Mouse (Mus musculus) embryo, embryonic 10.5 days (tissue): ENCODE measurements around the gene Nxpe3.
A peak's percentile ranks its signal among the peaks of the same experiment; 100 is the strongest.
"Not testable (repeated sequence)": the region's sequence is repeated elsewhere in the genome, so short reads cannot be mapped to it uniquely, and the experiment has no call there.

Experiments
- DNase-seq: peaks from one replicate; pipeline ENCODE4 v3.0.0-alpha.2; 2015; ENCODE audit warnings: low spot score

Gene Nxpe3

DNA sequence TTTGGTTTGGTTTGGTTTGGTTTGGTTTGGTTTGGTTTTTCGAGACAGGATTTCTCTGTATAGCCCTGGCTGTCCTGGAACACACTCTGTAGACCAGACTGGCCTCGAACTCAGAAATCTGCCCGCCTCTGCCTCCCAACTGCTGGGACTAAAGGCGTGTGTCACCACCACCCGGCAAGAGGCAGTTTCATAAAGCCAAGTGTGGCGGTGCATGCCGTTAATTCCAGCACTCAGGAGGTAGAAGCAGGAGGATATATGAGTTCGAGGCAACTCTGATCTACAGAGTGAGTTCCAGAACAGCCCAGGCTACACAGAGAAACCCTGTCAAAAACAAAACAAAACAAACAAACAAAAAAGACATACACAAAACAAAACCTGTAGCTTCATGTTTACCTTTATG lies 57.4 kb downstream of the Nxpe3 start:
- DNase-seq = not testable (repeated sequence)

DNA sequence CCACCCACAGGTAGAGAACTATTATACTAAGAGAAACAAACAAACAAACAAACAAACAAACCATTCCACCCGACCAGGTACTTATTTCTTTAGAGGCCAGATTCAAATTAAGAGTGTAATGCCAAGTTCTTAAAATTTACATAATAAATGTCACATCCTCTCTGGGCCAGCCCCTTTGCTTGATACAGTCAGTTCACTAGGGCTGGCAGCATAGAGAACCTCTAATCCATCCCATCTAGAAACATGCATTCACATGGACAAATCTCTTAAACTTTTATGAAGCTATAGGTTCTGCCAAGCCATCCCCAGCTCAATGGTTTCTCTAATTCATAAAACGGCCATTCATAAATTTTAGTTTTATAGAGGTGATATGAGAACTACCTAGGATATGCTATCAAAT lies 57.9 kb downstream of the Nxpe3 start:
- no peak for DNase-seq

DNA sequence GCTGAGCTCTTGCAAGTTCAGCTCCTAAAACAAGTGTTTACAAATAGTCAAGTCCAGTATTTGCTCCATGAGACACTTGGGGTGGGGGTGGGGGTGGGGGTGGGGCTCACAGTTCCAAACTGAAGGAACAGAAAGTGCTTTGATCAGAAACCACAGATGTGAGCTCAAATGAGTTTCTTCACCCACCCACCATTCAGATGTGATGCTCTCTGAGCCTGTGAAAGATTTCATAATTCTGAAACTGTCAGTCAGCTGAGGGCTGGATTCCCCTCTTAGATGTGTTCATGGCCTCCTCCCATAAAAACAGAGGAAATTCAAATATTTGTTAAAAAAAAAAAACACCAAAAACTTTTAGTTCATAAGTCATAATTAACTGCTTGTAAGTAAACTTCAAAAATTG lies 59.3 kb downstream of the Nxpe3 start:
- no peak for DNase-seq

DNA sequence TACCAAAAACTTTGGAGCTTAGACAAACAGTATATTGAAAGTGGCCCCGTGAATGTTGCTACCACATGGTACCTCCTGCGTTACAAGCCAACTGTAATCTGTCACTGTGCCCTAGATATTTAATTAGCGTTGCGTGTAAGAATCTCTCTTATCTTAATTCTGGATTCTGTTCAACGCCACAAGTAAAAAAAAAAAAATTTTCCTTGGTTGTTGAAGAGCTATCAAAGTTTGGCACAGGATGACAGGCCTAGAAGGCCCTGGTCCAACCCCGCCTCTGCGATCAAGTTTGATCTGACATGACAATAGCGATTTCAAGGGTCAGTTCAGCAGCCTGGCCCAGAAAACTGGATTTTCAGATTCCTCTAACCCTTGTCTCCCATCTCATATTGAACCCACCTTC lies 62.5 kb downstream of the Nxpe3 start:
- no peak for DNase-seq

DNA sequence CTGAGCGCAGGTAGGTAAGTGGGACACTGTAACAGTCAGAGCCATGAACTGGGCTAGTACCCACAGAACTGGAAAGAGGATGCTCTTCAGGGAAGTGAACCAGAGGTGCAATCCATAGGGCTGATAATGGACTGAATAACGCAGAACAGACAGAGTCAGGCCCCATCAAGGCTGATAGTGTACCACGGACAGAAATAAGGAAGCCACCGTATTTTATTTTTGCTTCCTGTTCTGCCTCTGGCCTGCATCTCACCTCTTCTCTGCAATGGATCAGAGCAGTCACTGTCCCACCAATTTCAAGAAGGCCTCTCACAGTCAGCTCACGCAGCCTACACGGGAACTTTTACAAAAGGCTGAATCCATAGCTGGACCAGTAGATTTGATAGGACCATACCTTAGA lies 63.0 kb downstream of the Nxpe3 start:
- DNase-seq = no peak

DNA sequence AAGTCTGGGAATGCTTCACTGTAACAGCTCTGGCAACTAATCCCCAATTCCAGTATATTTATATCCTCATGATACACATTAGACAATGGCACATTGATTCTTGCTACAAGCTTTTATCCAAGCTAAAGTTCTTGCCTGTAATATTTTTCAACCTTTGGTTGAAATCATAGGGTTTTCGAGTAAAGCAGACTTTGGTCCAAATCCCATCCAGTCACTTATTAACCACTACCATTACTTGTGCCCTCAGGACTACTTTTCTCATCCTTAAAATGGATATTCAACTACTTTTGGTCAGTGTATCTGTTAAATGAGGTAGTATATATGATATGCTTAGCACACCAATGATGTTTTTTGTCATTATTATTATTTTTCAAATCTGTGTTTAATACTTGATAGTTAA lies 63.6 kb downstream of the Nxpe3 start:
- no peak for DNase-seq

DNA sequence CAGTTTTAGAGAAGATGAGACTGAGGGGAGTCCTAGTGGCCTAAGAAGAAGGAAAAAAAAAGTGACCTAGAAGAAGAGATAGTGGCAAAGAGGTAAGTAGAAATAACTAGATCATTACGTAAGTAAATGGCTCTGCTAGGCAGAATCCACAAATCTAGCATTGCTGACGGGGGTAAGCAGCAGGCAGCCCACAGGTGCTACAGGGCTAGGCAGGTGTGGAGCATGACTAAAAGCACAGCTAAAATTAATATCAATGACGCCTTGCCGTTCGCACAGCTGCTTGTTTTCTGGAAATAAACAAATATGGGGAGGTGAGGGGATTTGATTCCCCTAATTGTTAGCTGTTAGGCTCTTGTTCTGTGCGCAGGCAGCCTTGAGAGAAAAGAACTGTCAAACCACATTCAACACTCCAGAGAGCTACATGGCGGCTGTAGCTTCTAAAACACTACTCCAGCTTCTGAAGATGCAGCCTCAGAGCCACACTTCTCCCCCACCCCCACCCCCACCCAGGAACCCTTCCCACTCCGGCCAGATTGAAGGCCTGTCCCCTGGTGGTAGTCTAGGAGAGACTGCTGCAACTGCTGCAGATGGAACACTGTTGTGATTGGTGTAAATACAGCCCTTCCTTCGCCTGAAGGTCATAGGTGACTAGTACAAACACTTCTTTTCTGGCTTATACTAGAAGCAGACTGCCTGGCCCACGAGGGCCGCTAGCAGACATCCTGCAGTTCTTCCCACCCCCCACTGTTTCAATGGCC lies 71.5 kb downstream of the Nxpe3 start:
- DNase-seq = peak; percentile 19

DNA sequence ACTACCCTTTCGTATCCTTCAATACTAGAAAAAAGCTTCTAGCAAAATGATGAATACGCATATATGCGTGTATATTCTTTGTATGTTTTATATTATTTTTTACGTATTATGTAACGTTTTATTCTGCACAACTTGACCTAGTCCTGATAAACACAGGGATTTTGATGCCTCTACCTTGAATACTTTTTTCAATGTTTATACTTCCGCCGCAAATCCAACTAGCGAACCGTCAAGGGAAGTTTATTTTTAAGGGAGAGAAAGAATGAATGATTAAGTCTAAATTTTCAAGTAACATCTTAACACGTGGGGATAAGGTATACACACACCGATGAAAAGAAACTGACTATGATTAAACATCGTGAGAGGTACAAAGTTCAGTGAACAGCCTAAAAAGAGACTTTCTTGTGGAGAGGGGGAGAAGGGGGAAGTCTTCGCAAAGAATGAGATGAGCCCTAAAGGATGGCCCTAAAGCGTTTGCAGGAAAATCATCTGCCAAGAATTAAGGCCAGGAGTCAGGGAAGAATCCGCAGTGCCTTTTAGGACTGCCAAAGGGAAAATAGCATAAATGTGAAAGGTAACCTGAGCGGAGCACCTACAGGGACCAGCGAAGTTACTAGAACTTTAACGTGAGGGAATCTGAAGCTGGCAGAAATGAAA lies 72.2 kb downstream of the Nxpe3 start:
- peak; percentile 5 for DNase-seq

DNA sequence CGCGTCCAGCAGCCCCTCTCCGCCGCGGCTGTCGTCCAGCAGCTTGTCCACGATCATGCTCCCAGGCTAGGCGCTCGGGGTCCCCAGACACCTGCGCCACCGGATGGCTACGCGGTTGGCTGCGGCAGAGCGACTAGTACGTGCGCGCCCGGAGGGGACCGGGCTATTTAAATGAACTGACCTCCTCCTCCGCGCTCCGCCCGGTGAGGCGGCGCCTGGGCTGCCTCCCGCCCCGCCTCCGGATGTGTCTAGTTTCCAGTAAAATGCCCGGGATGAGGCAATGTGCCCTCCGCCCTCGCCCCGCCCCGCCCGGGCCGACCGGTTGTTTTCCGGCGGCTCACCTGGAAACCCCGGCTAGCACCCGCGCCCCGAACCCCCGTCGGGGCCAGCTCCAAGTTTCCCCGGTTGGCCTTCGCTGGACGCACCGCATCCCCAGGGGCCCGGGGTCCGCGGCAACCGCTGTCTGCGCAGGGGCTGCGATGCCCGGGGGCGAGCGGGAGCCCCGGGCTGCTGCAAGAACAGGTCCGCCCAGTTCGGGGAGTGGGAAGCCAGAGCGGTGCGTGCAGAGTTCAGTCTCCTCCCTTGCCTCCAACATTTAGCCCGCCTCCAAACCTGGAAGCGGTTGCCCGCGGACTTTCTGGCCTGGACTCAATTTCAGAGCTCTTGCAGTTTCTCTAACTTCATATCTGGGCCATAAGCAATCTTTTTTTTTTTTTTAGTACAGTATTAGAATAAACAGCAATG lies 72.9 kb downstream of the Nxpe3 start:
- peak; percentile 91 for DNase-seq

DNA sequence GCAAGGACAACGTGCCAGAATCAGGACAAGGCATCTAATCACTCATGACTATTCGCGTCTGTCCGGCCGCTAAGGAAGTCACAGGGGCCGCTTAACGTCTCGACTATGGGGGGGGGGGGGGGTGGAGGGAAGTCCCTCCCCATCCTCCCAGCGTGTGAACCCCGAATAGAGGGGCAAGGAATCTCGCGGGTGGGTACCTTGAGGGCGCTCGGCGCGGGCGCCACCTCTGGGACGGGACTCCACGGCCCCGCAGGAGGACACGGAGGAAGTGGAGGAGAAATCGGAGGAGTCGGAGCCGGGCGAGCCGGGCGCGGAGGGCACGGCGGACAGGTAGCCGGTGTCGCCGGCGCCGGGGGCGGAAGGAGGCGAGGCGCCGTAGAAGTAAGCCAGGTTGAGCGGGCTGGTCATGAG lies 73.5 kb downstream of the Nxpe3 start:
- DNase-seq = peak; percentile 48

DNA sequence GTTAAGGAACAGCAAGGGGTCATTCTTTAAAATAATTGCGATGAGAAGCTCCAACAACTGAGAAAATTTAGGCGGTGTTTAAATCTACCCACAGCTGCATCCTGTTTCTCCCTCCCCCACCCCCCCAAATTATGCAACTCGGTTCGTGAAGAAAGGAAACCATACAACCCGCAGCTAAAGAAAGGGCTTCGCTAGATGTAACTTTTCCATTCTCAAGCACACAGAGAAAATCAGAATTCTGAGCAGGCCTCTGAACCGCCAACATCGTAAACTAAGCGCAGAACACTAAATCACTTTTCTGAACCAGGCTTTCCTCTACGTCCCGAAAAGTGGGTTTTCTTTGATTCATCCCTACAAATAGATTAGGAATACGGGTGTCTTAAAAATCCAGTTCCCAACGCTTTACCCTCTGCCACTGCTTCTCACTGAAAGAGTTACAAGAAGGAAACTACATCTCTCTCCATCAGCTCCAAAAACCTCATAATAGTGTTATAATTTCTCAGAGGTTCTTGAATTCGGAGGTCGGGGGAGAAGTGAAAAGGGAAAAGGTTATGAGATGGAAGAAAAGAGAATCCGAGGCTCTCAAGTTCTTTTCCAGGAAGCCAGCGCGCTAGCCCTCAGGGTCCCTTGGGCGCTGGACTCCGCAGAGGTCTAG lies 74.0 kb downstream of the Nxpe3 start:
- DNase-seq = peak; percentile 34

DNA sequence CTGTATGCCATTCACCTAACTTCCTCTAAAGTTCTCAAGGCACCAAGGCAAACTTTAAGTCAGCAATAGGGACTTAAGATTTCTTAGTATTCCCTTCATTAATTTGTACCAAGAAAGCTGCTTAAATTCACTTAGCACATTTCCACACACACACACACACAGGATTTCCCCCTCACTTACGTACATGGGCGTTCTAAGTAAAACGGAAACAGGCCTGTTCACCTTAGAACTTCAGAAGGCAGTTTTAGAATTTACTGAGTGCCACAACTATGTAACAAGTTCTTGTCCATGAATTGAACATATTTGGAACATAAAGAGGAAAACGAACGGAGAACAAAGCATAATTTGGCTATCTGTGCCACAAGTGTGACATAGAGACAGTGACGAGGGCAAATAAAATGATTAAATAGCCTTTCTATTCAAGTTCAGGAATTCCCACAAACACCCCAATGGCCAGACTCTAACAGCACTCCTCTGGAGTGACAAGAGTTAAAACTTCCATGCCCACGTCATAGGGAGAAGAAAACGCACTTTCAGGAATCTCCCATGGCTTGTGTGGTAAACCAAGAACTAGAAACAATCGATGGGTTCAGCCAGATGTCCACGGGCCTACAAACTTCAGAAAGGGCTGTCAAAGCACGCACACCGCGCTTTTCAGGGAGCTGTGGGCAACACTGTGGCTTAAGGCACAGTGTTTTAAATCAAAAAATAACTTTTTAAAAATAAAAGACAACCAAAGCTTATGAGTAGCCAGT lies 74.7 kb downstream of the Nxpe3 start:
- peak; percentile 23 for DNase-seq

DNA sequence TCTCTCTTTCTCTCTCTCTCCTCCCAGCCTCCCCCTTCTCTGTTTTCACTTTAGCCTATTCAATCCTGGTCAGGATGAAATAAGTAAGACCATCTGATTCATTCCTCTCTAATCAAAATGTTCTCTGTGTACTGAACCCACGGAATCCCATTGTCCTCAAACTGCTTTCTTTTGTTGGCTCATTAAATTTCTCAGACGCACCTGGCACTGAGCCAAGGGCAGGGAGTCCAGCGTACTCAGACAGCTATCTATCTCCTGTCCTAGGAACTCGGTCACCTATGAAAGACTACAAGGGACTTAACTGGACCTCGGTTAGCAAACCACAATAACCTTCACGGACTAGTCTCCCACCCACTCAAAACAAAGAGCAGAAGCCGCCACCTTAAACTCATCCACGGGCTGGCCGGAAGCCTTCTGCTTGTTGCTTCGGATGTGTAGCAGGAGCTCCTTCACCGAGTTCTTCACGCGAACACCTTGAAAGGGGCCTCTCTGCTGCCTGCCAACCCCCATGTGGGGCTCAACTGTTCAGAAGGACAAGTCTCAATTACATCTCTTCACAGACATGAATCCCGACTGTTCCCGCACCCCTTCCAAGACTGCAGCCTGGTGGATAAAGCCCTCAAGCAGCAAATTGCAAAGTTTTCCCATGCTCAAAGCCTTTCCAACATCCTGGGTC lies 75.8 kb downstream of the Nxpe3 start:
- no peak for DNase-seq

DNA sequence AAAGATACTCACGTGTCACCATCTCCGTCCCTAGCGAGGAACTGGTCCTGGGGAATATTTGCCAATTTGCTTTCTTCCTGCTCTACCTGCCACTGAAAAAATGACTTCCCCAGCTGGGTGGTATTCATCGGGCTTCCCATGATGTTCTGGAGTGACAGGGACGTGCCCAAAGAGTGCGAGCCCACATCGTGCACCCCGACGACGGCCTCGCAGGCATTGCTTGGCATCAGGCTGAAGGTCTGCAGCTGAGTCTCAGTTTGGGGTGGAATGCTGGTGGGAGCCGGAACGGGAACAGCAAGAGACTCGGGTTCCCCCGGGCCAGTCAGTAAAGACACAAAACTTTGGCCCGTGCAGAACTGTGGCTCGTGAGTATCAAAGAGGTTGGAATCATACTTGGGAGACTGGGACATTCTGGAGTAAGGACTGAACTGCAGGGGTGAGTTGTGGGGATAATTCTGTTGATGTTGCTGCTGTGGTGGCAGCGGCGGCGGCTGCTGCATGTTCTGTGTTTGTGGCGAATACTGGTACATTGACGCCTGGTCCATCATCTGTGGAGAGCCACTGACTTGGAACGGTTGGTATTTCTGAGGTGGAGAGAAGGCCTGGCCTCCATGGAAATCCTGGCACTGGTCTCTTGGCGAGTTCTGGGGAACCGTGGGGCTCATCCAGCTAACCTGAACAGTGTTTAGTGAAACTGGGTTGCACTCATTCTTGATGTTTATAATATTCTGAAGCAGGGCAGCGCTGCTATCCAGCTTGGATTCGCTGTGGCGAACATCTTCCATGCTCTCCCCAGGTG lies 77.2 kb downstream of the Nxpe3 start:
- no peak for DNase-seq

DNA sequence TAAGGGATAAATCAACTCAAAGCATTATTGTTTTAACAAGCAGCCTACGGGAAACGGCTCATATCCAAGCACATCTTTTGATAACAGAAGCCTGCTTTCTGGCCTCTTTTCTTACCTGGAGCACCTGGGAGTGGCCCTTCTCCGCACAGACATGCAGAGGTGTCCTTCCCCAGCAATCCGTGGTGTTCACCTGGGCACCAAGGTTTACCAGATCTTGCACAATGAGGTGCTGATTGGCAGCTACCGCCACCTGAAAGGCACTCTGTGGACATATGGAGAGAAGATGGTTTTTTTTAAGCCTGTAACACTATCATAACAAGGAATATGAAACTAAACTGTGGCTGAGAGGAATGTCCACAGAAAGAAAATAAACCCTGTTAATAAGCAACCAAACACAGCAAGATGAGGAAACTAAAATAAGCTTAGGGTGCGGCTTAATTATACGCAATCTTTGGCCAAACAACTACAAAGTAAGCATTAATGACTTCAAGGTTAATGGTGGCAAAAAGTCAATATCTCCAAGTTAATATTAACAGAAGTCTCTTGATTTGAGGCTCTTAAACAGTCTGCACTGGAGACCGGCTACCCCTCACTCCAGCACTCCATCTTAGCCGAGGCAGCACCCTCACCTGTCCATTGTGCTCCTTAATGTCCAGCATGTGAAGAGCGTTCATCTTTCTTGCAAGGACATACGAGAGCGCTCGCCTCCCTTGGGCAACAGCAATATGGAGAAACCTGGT lies 78.7 kb downstream of the Nxpe3 start:
- DNase-seq = no peak

DNA sequence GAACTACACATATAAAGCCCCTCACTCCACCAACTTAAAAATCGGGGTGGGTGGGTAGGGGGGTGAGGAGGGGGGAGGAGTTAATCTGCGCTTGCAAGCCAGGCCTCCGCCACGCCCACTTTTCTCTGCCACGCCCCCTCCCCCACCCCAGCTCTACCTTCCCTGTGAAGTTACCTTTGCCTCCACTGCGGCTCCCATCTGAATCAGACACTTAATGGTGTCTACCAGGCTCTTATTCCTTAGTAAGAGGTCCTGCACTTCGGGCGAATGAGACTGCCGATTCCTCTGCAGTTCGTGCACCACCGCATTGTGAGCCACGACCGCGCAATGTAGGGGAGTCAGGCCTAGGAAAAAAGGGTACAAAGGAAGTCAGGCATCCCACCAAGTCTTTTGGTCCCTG lies 79.6 kb downstream of the Nxpe3 start:
- DNase-seq = no peak

DNA sequence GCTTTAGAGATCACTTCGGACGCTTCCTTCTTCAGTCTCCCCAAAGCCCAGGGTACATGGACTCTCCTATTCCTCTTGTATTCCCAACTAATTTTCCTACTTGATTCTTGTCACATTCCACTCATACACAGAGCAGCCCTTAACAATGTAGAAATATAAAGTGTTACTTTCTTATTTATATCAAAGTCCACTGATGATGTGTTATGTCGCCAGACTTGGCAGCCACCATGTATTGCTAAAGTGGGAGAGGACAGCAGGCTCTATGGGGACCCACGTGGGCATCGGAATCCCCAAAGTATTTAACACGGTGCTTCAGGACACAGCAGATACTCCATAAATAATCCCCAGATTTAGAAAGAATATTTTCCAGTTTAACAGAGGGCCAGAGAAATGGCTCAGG lies 80.4 kb downstream of the Nxpe3 start:
- no peak for DNase-seq

DNA sequence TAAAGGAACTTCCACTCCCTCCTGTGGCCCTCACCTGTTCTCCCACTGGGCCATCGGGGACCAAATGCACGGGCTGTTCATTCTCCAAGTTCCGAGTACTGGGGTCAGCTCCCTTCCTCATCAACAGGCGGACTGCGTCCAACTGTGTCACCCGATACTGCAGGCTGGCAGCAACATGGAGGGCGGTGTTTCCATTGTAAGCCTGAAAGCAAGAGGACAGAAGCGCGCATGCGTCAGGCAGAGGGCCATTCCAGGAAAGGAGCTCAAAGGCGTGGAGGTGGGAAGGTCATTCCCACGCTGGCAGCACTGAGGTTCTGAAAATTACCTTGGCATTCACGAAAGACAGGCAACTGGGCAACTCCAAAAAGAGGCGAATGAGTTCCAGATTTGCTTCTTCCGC lies 81.2 kb downstream of the Nxpe3 start:
- DNase-seq = no peak

DNA sequence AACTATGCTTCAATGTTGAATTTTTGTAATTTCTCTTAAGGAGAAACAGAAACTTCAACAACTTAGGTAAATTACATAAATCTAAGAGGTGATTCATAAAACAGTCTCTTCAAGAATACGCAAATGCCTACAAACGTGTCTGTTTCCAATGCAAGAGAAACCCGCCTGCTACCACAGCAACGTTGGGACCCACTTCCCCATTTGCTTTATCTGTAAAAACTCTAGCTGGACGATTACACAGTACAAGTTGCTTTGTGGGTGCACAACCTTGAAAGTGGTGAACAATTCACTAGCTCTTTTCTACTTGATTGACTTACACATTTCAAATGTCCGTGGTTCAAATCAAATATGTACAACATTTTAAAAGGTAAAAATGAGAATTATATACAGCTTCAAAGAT lies 83.3 kb downstream of the Nxpe3 start:
- DNase-seq = no peak
